Mouse (Mus musculus): ENCODE data around the gene Rbms2. TPM values are rescaled to one million over a fixed set of nuclear protein-coding genes. Genes with fewer than 3 reads are reported as not detected.
A peak's percentile ranks its signal among the peaks of the same experiment; 100 is the strongest.
"Not testable (repeated sequence)": the region's sequence is repeated elsewhere in the genome, so short reads cannot be mapped to it uniquely, and the experiment has no call there.

Gene Rbms2
- polyA plus RNA-seq, 1 experiment, result 137 TPM

GRCm38 (mm10) chr10:128194551-128195461, 14.7 kb upstream of the Rbms2 start:
- TF ChIP-seq CTCF (IDR thresholded peaks at IDR 0.05; ENCODE audit: low read depth, low read length) (no peak), EP300 (IDR thresholded peaks at IDR 0.05; ENCODE audit: insufficient read depth, low read depth, low read length) (no peak), POLR2A (IDR thresholded peaks at IDR 0.05; ENCODE audit: insufficient read depth, low read length) (no peak)
- Histone ChIP-seq H3K9me3 (replicated peaks; ENCODE audit: control insufficient read depth, insufficient read depth, low read length, poor library complexity, severe bottlenecking) (no peaks in the 10 kb centered on the region), H3K27ac (ENCODE audit: insufficient read depth, low read length) (no peak overlapping the region), H3K36me3 (ENCODE audit: control insufficient read depth, insufficient read depth, low read length, poor library complexity, severe bottlenecking) (no peaks in the 10 kb centered on the region), H3K27me3 (ENCODE audit: control insufficient read depth, insufficient read depth, low read length, poor library complexity, severe bottlenecking) (no peaks in the 10 kb centered on the region), H3K4me1 (ENCODE audit: control insufficient read depth, insufficient read depth, low read length) (peaks cover 2% of the 10 kb centered on the region), H3K9ac (ENCODE audit: low read depth, poor library complexity, severe bottlenecking) (peak overlapping the region; percentile 75), H3K4me3 (ENCODE audit: low read depth, low read length) (peak overlapping the region; percentile 76)

- H3K27ac ChIP-seq (ENCODE audit: insufficient read depth, low read length), result peak within 1 kb of the TSS; percentile 28
- H3K27me3 ChIP-seq (ENCODE audit: control insufficient read depth, insufficient read depth, low read length, poor library complexity, severe bottlenecking), result no peaks in the 10 kb centered on the region
- TF ChIP-seq CTCF (IDR thresholded peaks at IDR 0.05; ENCODE audit: low read depth, low read length) (no peak), POLR2A (IDR thresholded peaks at IDR 0.05; ENCODE audit: insufficient read depth, low read length) (peak; percentile 94), EP300 (IDR thresholded peaks at IDR 0.05; ENCODE audit: insufficient read depth, low read depth, low read length) (no peak)
Measured at GRCm38 (mm10) chr10:128194024-128194550, 14.0 kb upstream of the Rbms2 start, which contains the start of gene Gls2. Gene Gls2, plus strand, starts transcription at chr10:128194457.

GRCm38 (mm10) chr10:128193113-128193512, 13.0 kb upstream of the Rbms2 start:
- no peak overlapping the region for H3K9ac ChIP-seq (ENCODE audit: low read depth, poor library complexity, severe bottlenecking)
- no peaks in the 10 kb centered on the region for H3K9me3 ChIP-seq (replicated peaks; ENCODE audit: control insufficient read depth, insufficient read depth, low read length, poor library complexity, severe bottlenecking)
- H3K36me3 ChIP-seq (ENCODE audit: control insufficient read depth, insufficient read depth, low read length, poor library complexity, severe bottlenecking), result no peaks in the 10 kb centered on the region
- no peak overlapping the region; the same call in 1 of the 2 replicates for H3K4me3 ChIP-seq (ENCODE audit: low read depth, low read length)
- TF ChIP-seq POLR2A (IDR thresholded peaks at IDR 0.05; ENCODE audit: insufficient read depth, low read length) (no peak), CTCF (IDR thresholded peaks at IDR 0.05; ENCODE audit: low read depth, low read length) (no peak), EP300 (IDR thresholded peaks at IDR 0.05; ENCODE audit: insufficient read depth, low read depth, low read length) (no peak)
- peaks cover 2% of the 10 kb centered on the region for H3K4me1 ChIP-seq (ENCODE audit: control insufficient read depth, insufficient read depth, low read length)
- H3K27ac ChIP-seq (ENCODE audit: insufficient read depth, low read length), result no peak overlapping the region
- H3K27me3 ChIP-seq (ENCODE audit: control insufficient read depth, insufficient read depth, low read length, poor library complexity, severe bottlenecking), result no peaks in the 10 kb centered on the region

More at GRCm38 (mm10) chr10:128194024-128194550, 14.0 kb upstream of the Rbms2 start, which contains the start of gene Gls2:
- Histone ChIP-seq H3K4me1 (ENCODE audit: control insufficient read depth, insufficient read depth, low read length) (peaks cover 2% of the 10 kb centered on the region), H3K36me3 (ENCODE audit: control insufficient read depth, insufficient read depth, low read length, poor library complexity, severe bottlenecking) (no peaks in the 10 kb centered on the region), H3K9ac (ENCODE audit: low read depth, poor library complexity, severe bottlenecking) (peak within 1 kb of the TSS; percentile 75), H3K9me3 (replicated peaks; ENCODE audit: control insufficient read depth, insufficient read depth, low read length, poor library complexity, severe bottlenecking) (no peaks in the 10 kb centered on the region), H3K4me3 (ENCODE audit: low read depth, low read length) (peak within 1 kb of the TSS; percentile 76)

GRCm38 (mm10) chr10:128192030-128192766, 12.1 kb upstream of the Rbms2 start:
- H3K4me3 ChIP-seq (ENCODE audit: low read depth, low read length); H3K27me3 ChIP-seq (ENCODE audit: control insufficient read depth, insufficient read depth, low read length, poor library complexity, severe bottlenecking); H3K9me3 ChIP-seq (replicated peaks; ENCODE audit: control insufficient read depth, insufficient read depth, low read length, poor library complexity, severe bottlenecking); H3K36me3 ChIP-seq (ENCODE audit: control insufficient read depth, insufficient read depth, low read length, poor library complexity, severe bottlenecking); H3K27ac ChIP-seq (ENCODE audit: insufficient read depth, low read length); H3K4me1 ChIP-seq (ENCODE audit: control insufficient read depth, insufficient read depth, low read length); H3K9ac ChIP-seq (ENCODE audit: low read depth, poor library complexity, severe bottlenecking): not testable (repeated sequence)

GRCm38 (mm10) chr10:128191472-128191871, 11.4 kb upstream of the Rbms2 start:
- Histone ChIP-seq H3K27ac (ENCODE audit: insufficient read depth, low read length) (no peak overlapping the region), H3K9ac (ENCODE audit: low read depth, poor library complexity, severe bottlenecking) (no peak overlapping the region), H3K9me3 (replicated peaks; ENCODE audit: control insufficient read depth, insufficient read depth, low read length, poor library complexity, severe bottlenecking) (no peaks in the 10 kb centered on the region), H3K36me3 (ENCODE audit: control insufficient read depth, insufficient read depth, low read length, poor library complexity, severe bottlenecking) (no peaks in the 10 kb centered on the region), H3K4me1 (ENCODE audit: control insufficient read depth, insufficient read depth, low read length) (peaks cover 2% of the 10 kb centered on the region), H3K4me3 (ENCODE audit: low read depth, low read length) (no peak overlapping the region), H3K27me3 (ENCODE audit: control insufficient read depth, insufficient read depth, low read length, poor library complexity, severe bottlenecking) (no peaks in the 10 kb centered on the region)
- TF ChIP-seq EP300 (IDR thresholded peaks at IDR 0.05; ENCODE audit: insufficient read depth, low read depth, low read length), result no peak
- no peak for TF ChIP-seq POLR2A (IDR thresholded peaks at IDR 0.05; ENCODE audit: insufficient read depth, low read length)
- TF ChIP-seq CTCF (IDR thresholded peaks at IDR 0.05; ENCODE audit: low read depth, low read length), result no peak
